Mouse (Mus musculus) R1 (cell line): ENCODE data around the gene Man1c1.

Experiments
- DNase-seq: peaks from one replicate; pipeline ENCODE4 v3.0.0-alpha.2; 2018; ENCODE audit warnings: low read depth, low spot score

Man1c1 gene

GRCm38 (mm10) chr4:134703835-134704546 lies at the start of gene Man1c1:
Man1c1 (minus strand) TSS chr4:134704290.
- peak; percentile 97 for DNase-seq

- DNase-seq: no peak
Measured at GRCm38 (mm10) chr4:134753516-134754261, 49.6 kb upstream of the Man1c1 start.

- DNase-seq: no peak
Measured at GRCm38 (mm10) chr4:134752911-134753426, 48.9 kb upstream of the Man1c1 start.

- no peak for DNase-seq
Measured at GRCm38 (mm10) chr4:134751682-134752380, 47.7 kb upstream of the Man1c1 start.

- no peak for DNase-seq
Measured at GRCm38 (mm10) chr4:134750825-134751224, 46.7 kb upstream of the Man1c1 start.

GRCm38 (mm10) chr4:134750263-134750662 lies 46.2 kb upstream of the Man1c1 start:
- DNase-seq: no peak

- peak; percentile 91 for DNase-seq
Measured at GRCm38 (mm10) chr4:134749301-134750030, 45.4 kb upstream of the Man1c1 start.

- DNase-seq: peak; percentile 85
Measured at GRCm38 (mm10) chr4:134745900-134746661, 42.0 kb upstream of the Man1c1 start.

- peak; percentile 83 for DNase-seq
Measured at GRCm38 (mm10) chr4:134743881-134744633, 40.0 kb upstream of the Man1c1 start.

- no peak for DNase-seq
Measured at GRCm38 (mm10) chr4:134741949-134742348, 37.9 kb upstream of the Man1c1 start.

- no peak for DNase-seq
Measured at GRCm38 (mm10) chr4:134740186-134740585, 36.1 kb upstream of the Man1c1 start.

- DNase-seq: no peak
Measured at GRCm38 (mm10) chr4:134739530-134739929, 35.4 kb upstream of the Man1c1 start.

- DNase-seq: no peak
Measured at GRCm38 (mm10) chr4:134737365-134737910, 33.3 kb upstream of the Man1c1 start.

GRCm38 (mm10) chr4:134736147-134736546 lies 32.1 kb upstream of the Man1c1 start:
- no peak for DNase-seq

- peak; percentile 94 for DNase-seq
Measured at GRCm38 (mm10) chr4:134734629-134735081, 30.6 kb upstream of the Man1c1 start.

GRCm38 (mm10) chr4:134734038-134734628 lies 30.0 kb upstream of the Man1c1 start:
- DNase-seq: peak; percentile 99

GRCm38 (mm10) chr4:134733371-134733770 lies 29.3 kb upstream of the Man1c1 start:
- no peak for DNase-seq

GRCm38 (mm10) chr4:134730106-134730505 lies 26.0 kb upstream of the Man1c1 start:
- peak; percentile 97 for DNase-seq

- peak; percentile 83 for DNase-seq
Measured at GRCm38 (mm10) chr4:134725735-134726345, 21.8 kb upstream of the Man1c1 start.
